Mouse (Mus musculus): ENCODE data around the gene Art3. TPM values are rescaled to one million over a fixed set of nuclear protein-coding genes. Genes with fewer than 3 reads are reported as not detected.

Gene Art3
- total and polyA plus RNA-seq, 2 experiments from 2014 or later: 186 to 294 TPM

- Histone ChIP-seq H3K36me3 (replicated peaks; ENCODE audit: control insufficient read depth, insufficient read depth, low read length) (no peaks in the 10 kb centered on the region), H3K27me3 (ENCODE audit: control insufficient read depth, insufficient read depth, low read length) (no peaks in the 10 kb centered on the region), H3K27ac (ENCODE audit: low read depth) (no peak overlapping the region), H3K9me3 (replicated peaks; ENCODE audit: control insufficient read depth, low read length) (no peaks in the 10 kb centered on the region), H3K9ac (replicated peaks; ENCODE audit: low read depth, low read length) (no peak overlapping the region), H3K4me1 (ENCODE audit: control insufficient read depth, insufficient read depth) (no peaks in the 10 kb centered on the region; the same call in 1 of the 2 replicates), H3K4me2 (ENCODE audit: low read depth, low read length) (no peak overlapping the region), H3K4me3 (ENCODE audit: low read depth, low read length) (no peak overlapping the region)
- TF ChIP-seq EP300 (IDR thresholded peaks at IDR 0.05; ENCODE audit: low read depth) (no peak), CTCF (IDR thresholded peaks at IDR 0.05; ENCODE audit: low read depth) (no peak)
- 13% methylated on average over 11 of the region's 12 CpGs for WGBS
- DNase-seq (ENCODE audit: low spot score) (peak; percentile 51), ATAC-seq (ENCODE audit: insufficient read depth, low read depth) (peak; percentile 59; the same call in 1 of the 2 replicates)
These were observed 26.4 kb downstream of the Art3 start for GRCm38 (mm10) chr5:92358033-92358432.

DNA sequence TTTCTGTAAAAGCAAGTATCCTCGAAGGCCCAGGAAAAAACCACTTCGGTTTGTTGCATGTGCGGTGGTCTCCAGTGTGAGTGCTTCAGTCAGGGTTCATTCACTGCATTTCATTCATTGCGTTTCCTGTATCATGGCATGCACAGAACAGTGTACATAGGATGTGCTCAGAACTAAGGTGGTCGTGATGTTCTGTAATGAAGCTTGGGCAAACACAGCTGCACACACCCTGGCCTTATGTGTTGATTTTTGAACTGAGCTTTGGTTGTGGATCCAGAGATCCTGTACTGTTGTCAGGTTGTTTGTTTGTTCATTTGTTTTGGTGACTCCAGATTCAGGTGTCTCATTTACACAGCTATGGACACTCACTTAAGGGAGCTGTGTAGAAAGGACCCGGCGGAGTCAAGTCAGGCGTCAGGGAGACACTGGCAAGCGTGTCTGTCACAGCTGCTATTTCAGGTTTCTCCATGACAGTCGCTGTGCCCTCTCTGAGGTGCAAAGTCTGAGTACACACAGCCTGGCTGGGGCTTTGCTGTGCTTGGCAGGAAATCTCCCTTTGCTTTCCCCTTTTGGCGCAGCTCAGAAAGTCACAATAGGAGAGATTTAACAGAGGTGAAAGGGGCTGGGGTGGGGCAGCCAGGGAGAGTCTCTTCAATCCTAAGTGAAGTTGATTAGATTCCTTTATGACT, 27.3 kb downstream of the Art3 start:
- no peaks in the 10 kb centered on the region for H3K36me3 ChIP-seq (replicated peaks; ENCODE audit: control insufficient read depth, insufficient read depth, low read length)
- H3K27ac ChIP-seq (ENCODE audit: low read depth): no peak overlapping the region
- H3K4me2 ChIP-seq (ENCODE audit: low read depth, low read length): no peak overlapping the region
- no peaks in the 10 kb centered on the region for H3K27me3 ChIP-seq (ENCODE audit: control insufficient read depth, insufficient read depth, low read length)
- ATAC-seq (ENCODE audit: insufficient read depth, low read depth): no peak
- no peaks in the 10 kb centered on the region for H3K9me3 ChIP-seq (replicated peaks; ENCODE audit: control insufficient read depth, low read length)
- H3K4me1 ChIP-seq (ENCODE audit: control insufficient read depth, insufficient read depth): no peaks in the 10 kb centered on the region
- no peak for DNase-seq (ENCODE audit: low spot score)
- H3K4me3 ChIP-seq (ENCODE audit: low read depth, low read length): no peak overlapping the region
- H3K9ac ChIP-seq (replicated peaks; ENCODE audit: low read depth, low read length): no peak overlapping the region
- 59% methylated on average over 11 of the region's 11 CpGs for WGBS
- no peak for TF ChIP-seq EP300 (IDR thresholded peaks at IDR 0.05; ENCODE audit: low read depth)
- no peak for TF ChIP-seq CTCF (IDR thresholded peaks at IDR 0.05; ENCODE audit: low read depth)

DNA sequence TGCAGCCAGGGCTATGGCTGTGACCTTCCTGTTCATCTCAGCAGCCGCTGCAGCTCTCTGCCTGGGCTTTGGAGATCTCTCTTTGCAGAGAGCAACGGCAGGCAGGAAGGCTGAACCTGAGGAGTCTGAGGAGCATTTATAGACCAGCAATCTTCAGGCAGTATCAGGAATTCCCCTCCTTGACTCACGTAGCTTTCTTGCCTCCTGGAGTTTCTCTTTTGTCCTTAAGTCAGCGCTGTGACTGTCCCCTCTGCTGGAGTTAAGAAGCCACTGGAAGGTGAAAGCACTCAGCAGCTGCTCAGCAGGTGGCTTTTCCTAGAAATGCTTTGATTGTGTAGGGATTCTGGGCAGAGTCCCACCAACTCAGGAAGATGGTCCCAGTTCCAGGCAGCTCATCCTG, 31.6 kb downstream of the Art3 start:
- TF ChIP-seq EP300 (IDR thresholded peaks at IDR 0.05; ENCODE audit: low read depth): no peak
- no peak for TF ChIP-seq CTCF (IDR thresholded peaks at IDR 0.05; ENCODE audit: low read depth)
- Histone ChIP-seq H3K9ac (replicated peaks; ENCODE audit: low read depth, low read length) (no peak overlapping the region), H3K4me2 (ENCODE audit: low read depth, low read length) (no peak overlapping the region), H3K4me3 (ENCODE audit: low read depth, low read length) (no peak overlapping the region), H3K4me1 (ENCODE audit: control insufficient read depth, insufficient read depth) (peaks cover 5% of the 10 kb centered on the region; the same call in 1 of the 2 replicates), H3K36me3 (replicated peaks; ENCODE audit: control insufficient read depth, insufficient read depth, low read length) (no peaks in the 10 kb centered on the region), H3K9me3 (replicated peaks; ENCODE audit: control insufficient read depth, low read length) (no peaks in the 10 kb centered on the region), H3K27ac (ENCODE audit: low read depth) (no peak overlapping the region), H3K27me3 (ENCODE audit: control insufficient read depth, insufficient read depth, low read length) (no peaks in the 10 kb centered on the region)
- DNase-seq (ENCODE audit: low spot score) (no peak), ATAC-seq (ENCODE audit: insufficient read depth, low read depth) (no peak)
- 9% methylated on average over 4 of the region's 4 CpGs for WGBS

DNA sequence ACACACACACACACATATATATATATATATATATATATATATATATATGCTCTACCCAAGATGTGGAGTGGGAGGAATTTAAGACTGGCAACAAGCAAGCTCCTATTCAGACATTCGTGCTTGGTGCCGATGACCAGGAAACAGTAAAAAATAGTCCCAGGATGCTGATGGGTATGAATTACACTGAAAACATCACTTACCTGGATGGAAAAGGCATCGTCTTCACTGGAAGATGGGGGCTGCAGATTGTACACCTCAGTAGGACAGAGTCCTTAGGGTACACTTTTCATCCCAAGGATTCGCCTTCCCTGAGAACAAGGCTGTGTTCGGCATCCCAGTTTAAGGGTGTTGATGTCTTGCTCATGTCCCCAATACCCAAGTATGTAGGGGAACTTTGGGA, 32.4 kb downstream of the Art3 start:
- WGBS: 90% methylated on average over 5 of the region's 5 CpGs

GRCm38 (mm10) chr5:92365146-92365705, 33.6 kb downstream of the Art3 start:
- H3K9me3 ChIP-seq (replicated peaks; ENCODE audit: control insufficient read depth, low read length): no peaks in the 10 kb centered on the region
- ATAC-seq (ENCODE audit: insufficient read depth, low read depth): no peak
- 75% methylated on average over 11 of the region's 11 CpGs for WGBS
- no peak overlapping the region for H3K9ac ChIP-seq (replicated peaks; ENCODE audit: low read depth, low read length)
- DNase-seq (ENCODE audit: low spot score): peak; percentile 2
- no peak overlapping the region for H3K4me2 ChIP-seq (ENCODE audit: low read depth, low read length)
- peaks cover 6% of the 10 kb centered on the region; the same call in 1 of the 2 replicates for H3K4me1 ChIP-seq (ENCODE audit: control insufficient read depth, insufficient read depth)
- no peaks in the 10 kb centered on the region for H3K27me3 ChIP-seq (ENCODE audit: control insufficient read depth, insufficient read depth, low read length)
- no peak overlapping the region for H3K27ac ChIP-seq (ENCODE audit: low read depth)
- no peak for TF ChIP-seq EP300 (IDR thresholded peaks at IDR 0.05; ENCODE audit: low read depth)
- TF ChIP-seq CTCF (IDR thresholded peaks at IDR 0.05; ENCODE audit: low read depth): no peak
- no peaks in the 10 kb centered on the region for H3K36me3 ChIP-seq (replicated peaks; ENCODE audit: control insufficient read depth, insufficient read depth, low read length)
- no peak overlapping the region for H3K4me3 ChIP-seq (ENCODE audit: low read depth, low read length)

More for the DNA sequence above, 32.4 kb downstream of the Art3 start:
- ATAC-seq (ENCODE audit: insufficient read depth, low read depth): no peak
- no peak overlapping the region for H3K9ac ChIP-seq (replicated peaks; ENCODE audit: low read depth, low read length)
- no peaks in the 10 kb centered on the region for H3K36me3 ChIP-seq (replicated peaks; ENCODE audit: control insufficient read depth, insufficient read depth, low read length)
- H3K4me3 ChIP-seq (ENCODE audit: low read depth, low read length): no peak overlapping the region
- DNase-seq (ENCODE audit: low spot score): no peak
- peaks cover 6% of the 10 kb centered on the region; the same call in 1 of the 2 replicates for H3K4me1 ChIP-seq (ENCODE audit: control insufficient read depth, insufficient read depth)
- TF ChIP-seq CTCF (IDR thresholded peaks at IDR 0.05; ENCODE audit: low read depth) (no peak), EP300 (IDR thresholded peaks at IDR 0.05; ENCODE audit: low read depth) (no peak)
- H3K27me3 ChIP-seq (ENCODE audit: control insufficient read depth, insufficient read depth, low read length): no peaks in the 10 kb centered on the region
- no peak overlapping the region for H3K4me2 ChIP-seq (ENCODE audit: low read depth, low read length)
- no peaks in the 10 kb centered on the region for H3K9me3 ChIP-seq (replicated peaks; ENCODE audit: control insufficient read depth, low read length)
- no peak overlapping the region for H3K27ac ChIP-seq (ENCODE audit: low read depth)

Measured in heart, postnatal 0 days (tissue).